Mouse (Mus musculus): ENCODE measurements around the gene Zfp408. TPM values are rescaled to one million over a fixed set of nuclear protein-coding genes. Genes with fewer than 3 reads are reported as not detected.

The Zfp408 gene
- polyA plus RNA-seq, 1 experiment: 9.6 TPM

- Histone ChIP-seq H3K27me3 (replicated peaks) (peaks cover 17% of the 10 kb centered on the region), H3K4me1 (peaks cover 33% of the 10 kb centered on the region), H3K4me3 (replicated peaks) (no peak overlapping the region), H3K36me3 (replicated peaks; ENCODE audit: low read length) (peaks cover 1% of the 10 kb centered on the region), H3K9me3 (no peaks in the 10 kb centered on the region)
- no peak for TF ChIP-seq GATA1 (IDR thresholded peaks at IDR 0.05; ENCODE audit: borderline replicate concordance, low read length)
- no peak for TF ChIP-seq FLI1 (IDR thresholded peaks at IDR 0.05; ENCODE audit: low read length)
Observed at GRCm38 (mm10) chr2:91636727-91637338, 12.8 kb downstream of the Zfp408 start.

DNA sequence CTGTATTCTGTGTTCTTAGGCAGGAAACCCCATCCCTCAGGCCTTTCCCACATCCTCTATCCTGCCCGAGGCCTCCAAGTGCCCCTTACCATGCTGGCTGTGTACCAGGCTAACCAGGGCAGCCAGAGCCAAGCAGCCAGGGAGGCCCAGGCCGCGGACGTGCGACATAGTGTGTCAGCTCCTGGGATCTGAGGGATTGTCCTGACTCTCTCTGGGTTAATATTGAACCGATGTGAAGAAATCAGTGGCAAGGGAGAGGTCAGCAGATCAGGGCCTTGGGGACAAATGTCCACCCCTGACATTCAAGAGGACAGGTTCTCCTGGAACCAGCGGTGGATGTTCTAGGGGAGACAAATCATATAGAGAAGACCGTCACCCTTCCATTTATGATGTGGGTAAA lies 13.4 kb downstream of the Zfp408 start, which contains the start of gene F2:
Gene F2 (minus strand): TSS at position 186 of the 400 bp plus-strand sequence.
- no peaks in the 10 kb centered on the region for H3K9me3 ChIP-seq
- no peaks in the 10 kb centered on the region for H3K36me3 ChIP-seq (replicated peaks; ENCODE audit: low read length)
- peaks cover 19% of the 10 kb centered on the region for H3K27me3 ChIP-seq (replicated peaks)
- no peak for TF ChIP-seq FLI1 (IDR thresholded peaks at IDR 0.05; ENCODE audit: low read length)
- TF ChIP-seq GATA1 (IDR thresholded peaks at IDR 0.05; ENCODE audit: borderline replicate concordance, low read length): no peak
- H3K4me3 ChIP-seq (replicated peaks): no peak within 1 kb of the TSS
- H3K4me1 ChIP-seq: peaks cover 33% of the 10 kb centered on the region

DNA sequence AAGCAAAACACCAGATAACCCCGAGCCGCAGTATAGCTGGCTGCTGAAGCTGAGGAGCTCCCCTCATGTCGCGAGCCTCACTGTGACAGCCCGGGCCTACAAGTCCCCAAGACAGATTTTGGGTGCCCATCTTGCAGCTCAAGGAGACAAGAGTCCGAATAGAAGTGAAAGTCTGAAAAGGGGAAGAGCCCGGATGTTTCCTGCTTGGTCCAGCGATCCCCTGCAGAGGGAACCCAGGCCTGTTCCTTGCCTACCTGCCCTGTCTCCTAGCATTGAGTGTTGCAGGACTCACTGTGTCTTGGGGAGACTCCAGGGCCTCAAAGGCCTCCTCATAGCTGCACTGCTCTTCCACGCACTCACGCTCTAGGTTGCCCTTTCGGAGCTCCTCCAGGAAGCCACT lies 14.1 kb downstream of the Zfp408 start:
- H3K4me1 ChIP-seq: peaks cover 33% of the 10 kb centered on the region

DNA sequence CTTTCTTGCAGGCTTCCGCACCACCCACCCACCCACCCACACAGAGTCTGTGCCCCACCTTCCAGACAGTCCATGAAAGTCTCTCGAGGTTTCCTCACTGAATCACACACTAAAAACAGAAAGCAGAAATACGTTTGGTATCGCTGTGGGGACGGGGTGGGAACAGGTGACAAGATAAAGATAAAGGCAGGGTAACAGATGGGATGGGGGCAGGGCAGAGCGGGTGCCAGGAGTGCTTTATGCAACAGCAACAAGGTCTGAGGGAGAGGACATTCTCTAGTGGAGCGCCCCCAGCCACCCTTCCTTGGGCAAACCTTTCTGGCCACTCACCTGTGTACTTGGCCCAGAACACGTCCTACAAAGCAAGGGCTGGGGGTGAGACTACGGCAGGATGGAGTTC lies 14.8 kb downstream of the Zfp408 start:
- H3K9me3 ChIP-seq: no peaks in the 10 kb centered on the region
- TF ChIP-seq FLI1 (IDR thresholded peaks at IDR 0.05; ENCODE audit: low read length) (no peak), GATA1 (IDR thresholded peaks at IDR 0.05; ENCODE audit: borderline replicate concordance, low read length) (no peak)
- H3K4me1 ChIP-seq: peaks cover 27% of the 10 kb centered on the region
- no peak overlapping the region for H3K4me3 ChIP-seq (replicated peaks)
- H3K36me3 ChIP-seq (replicated peaks; ENCODE audit: low read length): no peaks in the 10 kb centered on the region
- peaks cover 30% of the 10 kb centered on the region for H3K27me3 ChIP-seq (replicated peaks)

More for the DNA sequence above, 14.1 kb downstream of the Zfp408 start:
- H3K9me3 ChIP-seq: no peaks in the 10 kb centered on the region
- peaks cover 24% of the 10 kb centered on the region for H3K27me3 ChIP-seq (replicated peaks)
- no peaks in the 10 kb centered on the region for H3K36me3 ChIP-seq (replicated peaks; ENCODE audit: low read length)
- H3K4me3 ChIP-seq (replicated peaks): no peak overlapping the region
- no peak for TF ChIP-seq GATA1 (IDR thresholded peaks at IDR 0.05; ENCODE audit: borderline replicate concordance, low read length)
- no peak for TF ChIP-seq FLI1 (IDR thresholded peaks at IDR 0.05; ENCODE audit: low read length)

DNA sequence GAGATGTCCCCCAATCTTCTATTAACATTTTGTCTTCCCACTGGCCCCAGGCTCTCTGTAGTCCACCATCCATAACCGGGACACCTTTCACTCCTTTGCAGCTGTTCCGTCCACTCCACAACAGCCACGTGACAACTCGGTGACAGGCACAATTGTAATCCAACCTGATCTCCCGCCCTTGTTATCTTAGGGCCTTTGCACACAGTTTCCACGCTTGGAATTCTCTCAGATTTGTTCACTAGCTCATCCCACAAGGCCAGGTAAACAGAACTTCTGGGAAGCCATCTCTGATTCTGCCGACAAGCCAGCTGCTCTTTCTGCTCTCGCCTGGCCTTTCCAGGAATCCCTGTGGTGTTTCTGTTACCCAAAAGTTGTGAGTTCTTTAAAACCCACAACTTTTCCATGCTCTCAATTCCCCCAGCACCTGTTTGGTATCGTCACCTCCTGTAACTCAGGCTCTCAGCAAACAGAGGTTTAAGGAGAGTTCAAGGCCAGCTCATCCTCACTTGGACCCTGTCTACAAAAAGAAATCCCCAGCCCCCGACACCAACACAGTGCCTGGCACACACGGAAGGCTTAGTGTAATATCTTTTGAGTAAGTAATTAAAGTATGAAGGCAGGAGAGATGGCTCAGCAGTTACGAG lies 16.1 kb downstream of the Zfp408 start:
- H3K4me1 ChIP-seq: peaks cover 27% of the 10 kb centered on the region
- TF ChIP-seq GATA1 (IDR thresholded peaks at IDR 0.05; ENCODE audit: borderline replicate concordance, low read length) (no peak), FLI1 (IDR thresholded peaks at IDR 0.05; ENCODE audit: low read length) (no peak)
- H3K9me3 ChIP-seq: no peaks in the 10 kb centered on the region
- H3K27me3 ChIP-seq (replicated peaks): peaks cover 36% of the 10 kb centered on the region
- no peaks in the 10 kb centered on the region for H3K36me3 ChIP-seq (replicated peaks; ENCODE audit: low read length)
- H3K4me3 ChIP-seq (replicated peaks): no peak overlapping the region

- H3K9me3 ChIP-seq: no peaks in the 10 kb centered on the region
- H3K4me1 ChIP-seq: peaks cover 27% of the 10 kb centered on the region
- no peaks in the 10 kb centered on the region for H3K36me3 ChIP-seq (replicated peaks; ENCODE audit: low read length)
- H3K4me3 ChIP-seq (replicated peaks): no peak overlapping the region
- TF ChIP-seq GATA1 (IDR thresholded peaks at IDR 0.05; ENCODE audit: borderline replicate concordance, low read length) (no peak), FLI1 (IDR thresholded peaks at IDR 0.05; ENCODE audit: low read length) (no peak)
- peaks cover 40% of the 10 kb centered on the region for H3K27me3 ChIP-seq (replicated peaks)
Observed at GRCm38 (mm10) chr2:91632316-91632715, 17.3 kb downstream of the Zfp408 start.

DNA sequence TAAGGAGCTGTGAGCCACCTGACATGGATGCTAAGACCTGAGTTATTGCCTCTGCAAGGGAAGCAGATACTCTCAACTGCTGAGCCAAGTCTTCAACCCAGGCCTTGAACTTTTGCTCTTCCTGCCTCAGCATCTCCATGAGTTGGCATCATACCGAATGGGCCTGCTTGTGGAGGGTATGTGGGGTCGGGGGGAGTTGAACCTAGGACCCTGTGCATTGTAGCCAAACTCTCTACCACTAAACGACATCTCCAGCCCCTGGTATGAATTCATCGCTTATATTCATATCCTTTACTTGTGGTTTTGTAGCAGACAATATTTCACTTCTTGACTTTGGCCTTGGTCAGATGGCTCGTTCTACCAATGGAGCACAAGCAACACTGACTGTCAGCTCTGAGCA lies 17.8 kb downstream of the Zfp408 start:
- Histone ChIP-seq H3K27me3 (replicated peaks) (peaks cover 42% of the 10 kb centered on the region), H3K4me3 (replicated peaks) (no peak overlapping the region), H3K9me3 (no peaks in the 10 kb centered on the region), H3K36me3 (replicated peaks; ENCODE audit: low read length) (no peaks in the 10 kb centered on the region), H3K4me1 (peaks cover 24% of the 10 kb centered on the region)
- TF ChIP-seq FLI1 (IDR thresholded peaks at IDR 0.05; ENCODE audit: low read length): no peak
- no peak for TF ChIP-seq GATA1 (IDR thresholded peaks at IDR 0.05; ENCODE audit: borderline replicate concordance, low read length)

DNA sequence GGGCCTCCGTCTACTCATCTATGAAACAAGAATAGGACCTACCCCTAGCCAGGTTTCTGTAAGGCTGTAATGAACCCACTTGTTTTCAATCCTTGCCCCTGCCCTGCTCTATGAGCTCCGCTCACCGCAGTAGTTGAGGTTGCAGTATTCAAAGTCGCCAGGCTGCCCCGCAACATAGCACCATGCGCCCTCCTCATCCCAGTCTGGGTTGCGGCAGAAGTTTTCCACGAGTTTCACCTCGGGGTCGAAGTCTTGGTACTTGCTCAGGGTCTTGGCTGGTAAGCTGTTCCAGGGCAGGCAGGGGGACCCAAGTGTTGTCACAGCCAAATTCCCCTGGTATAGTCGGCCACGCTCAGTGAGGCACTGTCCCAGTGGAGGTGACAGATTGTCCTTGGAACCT lies 19.2 kb downstream of the Zfp408 start:
- Histone ChIP-seq H3K4me3 (replicated peaks) (no peak overlapping the region), H3K27me3 (replicated peaks) (peaks cover 44% of the 10 kb centered on the region), H3K9me3 (no peaks in the 10 kb centered on the region), H3K4me1 (peaks cover 12% of the 10 kb centered on the region), H3K36me3 (replicated peaks; ENCODE audit: low read length) (peaks cover under 1% of the 10 kb centered on the region)
- no peak for TF ChIP-seq FLI1 (IDR thresholded peaks at IDR 0.05; ENCODE audit: low read length)
- TF ChIP-seq GATA1 (IDR thresholded peaks at IDR 0.05; ENCODE audit: borderline replicate concordance, low read length): no peak

GRCm38 (mm10) chr2:91629682-91630081 lies 19.9 kb downstream of the Zfp408 start:
- TF ChIP-seq FLI1 (IDR thresholded peaks at IDR 0.05; ENCODE audit: low read length) (no peak), GATA1 (IDR thresholded peaks at IDR 0.05; ENCODE audit: borderline replicate concordance, low read length) (no peak)
- Histone ChIP-seq H3K4me3 (replicated peaks) (no peak overlapping the region), H3K4me1 (peaks cover 5% of the 10 kb centered on the region; the same call in 1 of the 2 replicates), H3K27me3 (replicated peaks) (peaks cover 40% of the 10 kb centered on the region), H3K9me3 (no peaks in the 10 kb centered on the region), H3K36me3 (replicated peaks; ENCODE audit: low read length) (peaks cover 5% of the 10 kb centered on the region)

- no peaks in the 10 kb centered on the region for H3K9me3 ChIP-seq
- H3K36me3 ChIP-seq (replicated peaks; ENCODE audit: low read length): peaks cover 12% of the 10 kb centered on the region
- H3K4me3 ChIP-seq (replicated peaks): no peak overlapping the region
- peaks cover 35% of the 10 kb centered on the region for H3K27me3 ChIP-seq (replicated peaks)
- H3K4me1 ChIP-seq: 0 out of 2 replicates have a peak, but pooled peaks cover 3% of the 10 kb centered on the region
- TF ChIP-seq GATA1 (IDR thresholded peaks at IDR 0.05; ENCODE audit: borderline replicate concordance, low read length) (no peak), FLI1 (IDR thresholded peaks at IDR 0.05; ENCODE audit: low read length) (no peak)
Observed at GRCm38 (mm10) chr2:91628171-91628570, 21.4 kb downstream of the Zfp408 start.
